Mouse (Mus musculus) intestine, embryonic 14.5 days (tissue): ENCODE measurements at regions not wholly inside any gene's neighbourhood (a gene's known extent, or its start where the extent isn't known, plus 50 kb on each side); places are given as distances from the start of the nearest gene placed in this dataset.

Experiments used
- ATAC-seq: fragments of 200-750 bp; cut with Nextera tagmentation; replicated peaks from 2 replicates; pipeline ENCODE4 v1.8.0; 2017; ENCODE audit warnings: low read depth, moderate number of reproducible peaks, moderate TSS enrichment, moderate library complexity; ENCODE audit not compliant: low FRiP score, low TSS enrichment
- DNase-seq: peaks from one replicate; pipeline ENCODE4 v3.0.0-alpha.2; 2018; ENCODE audit warnings: low spot score
- H3K27ac ChIP-seq: fragments of 300-500 bp; sonication (generic); 2 replicates; pipeline ENCODE4 v1.5.1; 2014; ENCODE audit warnings: low read depth, mild to moderate bottlenecking, control low read depth
- H3K27me3 ChIP-seq: fragments of 300-500 bp; sonication (generic); replicated peaks from 2 replicates; pipeline ENCODE4 v1.6.1; 2014; ENCODE audit warnings: low read length, control low read depth; ENCODE audit not compliant: control insufficient read depth, insufficient read depth
- H3K36me3 ChIP-seq: fragments of 300-500 bp; sonication (generic); 2 replicates; pipeline ENCODE4 v1.6.1; 2014; ENCODE audit warnings: low read length, control low read depth; ENCODE audit not compliant: control insufficient read depth, insufficient read depth
- H3K4me1 ChIP-seq: fragments of 300-500 bp; sonication (generic); replicated peaks from 2 replicates; pipeline ENCODE4 v1.6.1; 2014; ENCODE audit warnings: low read length, control low read depth, mixed read lengths; ENCODE audit not compliant: control insufficient read depth, insufficient read depth
- H3K4me2 ChIP-seq: fragments of 300-500 bp; sonication (generic); 2 replicates; pipeline ENCODE4 v1.6.1; 2014; ENCODE audit warnings: low read length
- H3K4me3 ChIP-seq: fragments of 300-500 bp; sonication (generic); 2 replicates; pipeline ENCODE4 v1.5.1; 2014; ENCODE audit warnings: low read depth, low read length, control low read depth, mixed read lengths
- H3K9ac ChIP-seq: fragments of 300-500 bp; sonication (generic); 2 replicates; pipeline ENCODE4 v1.6.1; 2014; ENCODE audit warnings: mild to moderate bottlenecking, low read length
- H3K9me3 ChIP-seq: fragments of 300-500 bp; sonication (generic); 2 replicates; pipeline ENCODE4 v1.6.1; 2016; ENCODE audit warnings: low read length, control low read depth; ENCODE audit not compliant: control insufficient read depth
- WGBS: fragments of 180-500 bp; shearing (Covaris S2); extraction: QIAGEN DNeasy Blood & Tissue Kit; methylation state at CpG from one replicate; pipeline ENCODE4 v1.1.7; 2014; 5-methylcytosine and 5-hydroxymethylcytosine counted together

DNA sequence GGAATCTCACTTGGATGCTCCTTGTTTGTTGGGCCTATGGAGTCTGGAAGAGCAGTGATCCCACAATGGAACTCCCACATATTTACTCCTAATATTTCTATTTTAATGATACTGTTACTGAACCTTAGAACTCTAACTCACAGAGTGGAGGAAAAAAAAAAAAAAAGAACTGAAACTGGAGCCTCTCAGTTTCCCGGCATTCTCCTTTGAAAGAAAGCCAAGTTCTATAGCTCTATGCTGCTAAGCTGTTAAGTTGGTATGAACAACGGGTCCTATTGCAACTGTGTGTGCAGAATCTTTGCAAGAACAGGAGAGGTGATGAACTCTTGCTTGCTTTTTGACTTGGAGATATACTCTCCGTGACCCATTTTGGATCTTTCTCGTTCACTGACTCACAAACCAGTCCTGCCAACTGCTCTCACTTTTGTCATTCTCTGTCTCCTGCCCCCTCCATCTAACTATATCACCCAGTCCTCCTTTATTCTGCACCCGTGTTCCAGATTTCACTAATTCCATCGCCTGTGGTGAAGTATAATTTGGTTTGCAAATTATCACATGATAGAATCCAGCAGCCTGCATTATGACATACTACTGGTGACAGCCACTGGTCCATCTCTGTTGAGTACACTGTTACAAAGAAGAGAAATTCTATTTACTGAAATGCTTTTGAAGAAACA lies 92.6 kb upstream of the Ctsc start:
- Histone ChIP-seq H3K9ac (no peak overlapping the region), H3K4me3 (no peak overlapping the region), H3K27ac (no peak overlapping the region), H3K36me3 (no peaks in the 10 kb centered on the region), H3K4me1 (no peaks in the 10 kb centered on the region), H3K9me3 (no peaks in the 10 kb centered on the region), H3K27me3 (no peaks in the 10 kb centered on the region), H3K4me2 (no peak overlapping the region)
- WGBS = 77% methylated on average over 6 of the region's 6 CpGs
- ATAC-seq (no peak), DNase-seq (no peak)

DNA sequence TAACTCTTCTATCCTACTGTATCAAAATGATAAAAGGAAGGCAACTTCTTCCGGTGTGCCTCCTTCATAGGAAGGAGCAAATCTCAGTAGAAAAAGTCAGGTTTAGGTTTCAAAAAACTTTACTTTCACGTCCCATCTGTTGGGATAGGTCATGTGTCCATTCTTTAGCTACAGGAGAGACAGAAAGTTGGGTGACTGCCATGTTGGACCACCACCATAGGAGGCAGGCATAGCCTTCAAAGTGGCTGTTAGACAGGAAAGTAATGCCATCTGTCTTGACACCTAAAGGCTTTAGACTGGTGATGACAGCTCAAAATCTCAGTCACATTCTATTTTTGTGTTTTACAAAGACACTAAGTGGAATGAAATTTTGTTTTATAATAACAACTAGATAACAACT lies 90.3 kb upstream of the Ctsc start:
- H3K9ac ChIP-seq = no peak overlapping the region
- DNase-seq = no peak
- H3K9me3 ChIP-seq = no peaks in the 10 kb centered on the region
- no peak overlapping the region for H3K4me2 ChIP-seq
- 86% methylated on average over 2 of the region's 2 CpGs for WGBS
- H3K4me3 ChIP-seq = no peak overlapping the region
- no peak for ATAC-seq
- no peak overlapping the region for H3K27ac ChIP-seq
- no peaks in the 10 kb centered on the region for H3K27me3 ChIP-seq
- no peaks in the 10 kb centered on the region for H3K36me3 ChIP-seq
- no peaks in the 10 kb centered on the region for H3K4me1 ChIP-seq

DNA sequence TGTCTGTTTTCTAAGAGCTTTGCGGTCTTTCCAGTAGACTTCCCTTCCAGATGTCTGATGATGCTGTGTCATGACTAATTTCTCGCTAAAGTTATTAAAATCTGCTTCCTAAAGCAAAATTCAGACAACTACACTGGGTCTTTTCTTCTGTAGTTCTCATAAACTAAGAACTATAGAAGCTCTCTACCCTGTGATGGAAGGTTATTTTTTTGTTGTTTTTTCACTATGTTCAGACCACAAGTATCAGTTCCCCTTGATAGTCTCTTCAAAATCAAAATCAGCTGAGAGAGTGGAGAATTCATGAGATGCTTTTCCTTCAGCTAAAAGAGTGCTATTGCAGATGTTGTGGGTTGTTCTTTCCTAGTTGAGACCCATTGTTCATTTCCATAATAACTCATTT lies 85.1 kb upstream of the Ctsc start:
- ATAC-seq = no peak
- Histone ChIP-seq H3K9ac (no peak overlapping the region), H3K27ac (no peak overlapping the region), H3K36me3 (no peaks in the 10 kb centered on the region), H3K4me3 (no peak overlapping the region), H3K9me3 (no peaks in the 10 kb centered on the region), H3K27me3 (no peaks in the 10 kb centered on the region), H3K4me1 (no peaks in the 10 kb centered on the region), H3K4me2 (no peak overlapping the region)
- DNase-seq = no peak
- WGBS = 78% methylated on average over 2 of the region's 2 CpGs

DNA sequence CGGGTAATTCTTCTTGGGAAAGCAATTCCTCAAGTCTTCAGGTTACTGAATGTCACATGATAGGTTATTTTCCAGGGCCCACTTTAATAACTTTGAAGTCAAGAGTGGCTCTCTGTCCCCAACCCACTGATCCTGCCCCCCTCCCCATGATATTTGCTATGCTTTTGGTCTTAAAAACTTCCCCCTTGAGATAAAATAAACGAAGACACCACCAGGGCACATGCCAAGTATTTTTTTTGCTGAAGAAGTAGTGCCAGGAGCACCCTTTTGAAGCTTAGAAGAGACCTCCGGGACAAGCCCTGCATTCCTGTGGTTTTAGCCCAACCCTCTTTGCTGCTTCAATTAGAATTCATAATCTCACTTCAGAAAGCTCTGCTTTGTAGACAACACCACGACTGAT lies 78.8 kb upstream of the Ctsc start:
- Histone ChIP-seq H3K27ac (no peak overlapping the region), H3K36me3 (no peaks in the 10 kb centered on the region), H3K4me1 (no peaks in the 10 kb centered on the region), H3K9me3 (no peaks in the 10 kb centered on the region), H3K4me2 (no peak overlapping the region), H3K4me3 (no peak overlapping the region), H3K9ac (no peak overlapping the region), H3K27me3 (no peaks in the 10 kb centered on the region)
- 58% methylated on average over 4 of the region's 4 CpGs for WGBS
- ATAC-seq = no peak
- DNase-seq = no peak

DNA sequence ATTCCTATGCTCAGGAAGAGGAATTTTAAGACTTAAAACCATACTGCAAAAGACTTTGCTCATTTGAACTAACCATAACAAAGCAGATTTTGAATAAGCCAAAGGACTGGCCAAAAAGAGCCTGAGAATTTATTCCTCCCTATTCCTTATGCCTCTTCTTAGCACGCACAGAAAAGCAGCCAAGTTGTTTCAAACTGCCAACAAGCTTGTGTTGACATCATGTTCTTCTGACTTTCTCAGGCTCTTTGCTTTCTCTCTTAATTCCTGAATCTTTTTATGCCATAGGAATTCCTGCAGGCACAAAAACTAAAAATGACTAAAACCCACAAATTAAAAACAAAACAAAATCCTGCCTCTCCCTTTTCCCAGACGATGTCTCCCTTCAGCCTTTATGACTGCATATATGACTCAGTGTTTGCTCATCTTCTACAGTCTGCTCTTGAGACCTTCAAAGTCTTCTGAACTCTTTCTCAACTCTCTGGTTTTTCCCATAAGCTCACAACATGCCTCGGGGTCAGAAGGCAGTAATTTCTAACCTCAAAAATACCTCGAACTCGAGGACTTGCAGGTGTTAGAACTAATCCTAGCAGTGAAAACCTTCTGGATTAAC lies 77.9 kb upstream of the Ctsc start:
- Histone ChIP-seq H3K27me3 (no peaks in the 10 kb centered on the region), H3K9me3 (no peaks in the 10 kb centered on the region), H3K36me3 (no peaks in the 10 kb centered on the region), H3K4me1 (no peaks in the 10 kb centered on the region), H3K4me3 (no peak overlapping the region), H3K4me2 (no peak overlapping the region), H3K27ac (no peak overlapping the region), H3K9ac (no peak overlapping the region)
- 76% methylated on average over 5 of the region's 5 CpGs for WGBS
- DNase-seq (no peak), ATAC-seq (no peak)

DNA sequence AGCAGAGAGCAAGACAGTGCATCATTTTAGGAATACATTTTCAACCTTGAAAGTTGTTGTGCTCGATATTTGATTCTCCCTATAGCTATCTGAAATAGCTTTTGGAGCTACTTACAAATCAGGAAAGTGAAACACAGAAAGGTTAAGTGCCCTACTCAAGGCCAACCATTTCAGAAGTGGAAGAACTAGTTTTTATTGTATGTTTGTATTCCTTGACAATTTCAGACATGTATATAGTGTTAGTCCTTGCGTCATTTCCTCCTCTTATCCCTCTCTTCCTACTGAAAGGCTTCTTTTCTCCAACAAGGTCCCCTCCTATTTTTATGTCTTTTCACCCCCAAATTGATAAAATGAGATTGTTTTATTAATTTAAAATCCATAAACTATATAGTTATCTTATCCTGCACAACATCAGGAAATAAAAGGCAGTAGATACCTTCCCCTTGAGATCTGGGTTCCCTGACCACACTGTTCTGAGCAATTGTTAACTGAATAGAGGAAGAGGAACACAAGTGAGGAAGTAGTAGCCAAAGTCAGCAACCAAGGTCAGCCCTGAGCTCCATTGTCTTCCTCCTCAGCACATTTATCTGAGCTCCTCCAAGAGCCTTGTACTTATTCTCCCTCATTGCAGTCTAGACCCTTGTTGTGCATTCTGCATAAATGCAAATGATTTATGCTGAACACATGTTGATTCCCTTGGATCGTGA lies 76.1 kb upstream of the Ctsc start:
- Histone ChIP-seq H3K27ac (no peak overlapping the region), H3K9me3 (no peaks in the 10 kb centered on the region), H3K9ac (no peak overlapping the region), H3K4me1 (no peaks in the 10 kb centered on the region), H3K4me3 (no peak overlapping the region), H3K4me2 (no peak overlapping the region), H3K36me3 (no peaks in the 10 kb centered on the region), H3K27me3 (no peaks in the 10 kb centered on the region)
- ATAC-seq = no peak
- 76% methylated on average over 3 of the region's 3 CpGs for WGBS
- DNase-seq = no peak

DNA sequence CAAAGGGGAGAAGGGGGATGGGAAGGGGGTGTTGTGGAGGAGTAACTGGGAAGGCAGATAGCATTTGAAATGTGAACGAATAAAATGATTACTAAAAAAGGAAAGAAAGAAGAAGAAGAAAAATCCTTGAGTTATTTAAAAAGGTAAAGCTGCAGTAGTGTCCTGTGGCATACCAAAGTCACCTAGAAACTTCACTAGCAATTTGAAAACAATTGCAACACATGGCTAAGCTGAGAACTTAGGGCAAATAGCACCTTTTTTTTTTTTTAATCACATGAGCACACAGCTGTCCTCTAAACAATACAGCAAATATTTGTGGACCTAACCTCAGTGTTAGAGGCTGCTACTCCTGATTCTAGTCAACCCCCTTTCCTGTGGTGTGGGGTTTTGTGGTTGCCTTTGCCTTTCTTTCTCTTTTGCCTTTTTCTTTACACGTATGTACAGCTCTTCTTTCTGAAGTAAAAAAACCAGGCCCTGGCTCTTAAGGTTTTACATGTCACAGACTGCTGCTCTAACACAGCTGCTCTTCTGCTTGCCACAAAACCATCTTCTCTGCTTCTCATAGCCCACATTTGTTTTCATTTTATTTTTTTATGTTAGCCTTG lies 71.6 kb upstream of the Ctsc start:
- ATAC-seq = no peak
- H3K27ac ChIP-seq = no peak overlapping the region
- no peak for DNase-seq
- H3K9ac ChIP-seq = no peak overlapping the region
- no peaks in the 10 kb centered on the region for H3K4me1 ChIP-seq
- 51% methylated on average over 2 of the region's 2 CpGs for WGBS
- no peaks in the 10 kb centered on the region for H3K36me3 ChIP-seq
- H3K9me3 ChIP-seq = no peaks in the 10 kb centered on the region
- no peak overlapping the region for H3K4me2 ChIP-seq
- H3K4me3 ChIP-seq = no peak overlapping the region
- no peaks in the 10 kb centered on the region for H3K27me3 ChIP-seq

DNA sequence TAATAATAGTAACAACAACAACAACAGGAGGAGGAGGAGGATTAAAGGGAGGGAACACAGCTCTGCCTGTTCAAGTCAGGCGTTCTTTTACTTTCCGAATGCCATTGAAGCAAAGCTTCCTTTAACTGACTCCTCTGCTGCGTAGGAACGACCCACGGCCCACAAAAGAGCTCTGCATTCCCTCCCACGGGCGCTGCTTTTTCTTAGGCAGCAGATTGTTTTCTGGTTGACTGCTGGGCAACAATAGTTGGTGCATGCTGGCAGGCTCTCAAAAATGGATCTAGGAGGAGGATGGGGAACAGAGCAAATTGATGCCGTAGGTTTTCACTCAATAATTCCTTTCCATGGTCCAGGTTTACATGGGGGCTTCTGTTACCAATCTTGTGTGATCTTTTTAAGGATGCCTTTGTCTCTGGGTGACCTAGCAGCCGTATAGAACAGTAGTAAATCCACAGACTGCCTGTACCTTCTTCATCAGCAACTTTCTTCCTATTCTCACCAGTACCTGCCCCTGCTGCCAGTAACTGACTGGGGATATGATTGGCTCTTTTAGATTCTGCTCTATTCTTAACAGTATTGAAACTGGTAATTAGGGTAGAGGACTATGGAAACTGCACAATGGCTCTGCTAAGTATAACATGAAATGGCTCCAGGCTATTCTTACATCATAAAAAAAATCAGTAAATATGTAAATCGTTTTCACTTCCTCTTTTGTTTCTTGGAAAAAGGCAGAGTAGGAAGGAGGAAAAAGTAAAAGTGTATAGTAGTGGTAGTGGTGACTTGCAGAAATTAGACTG lies 70.8 kb upstream of the Ctsc start:
- Histone ChIP-seq H3K4me2 (no peak overlapping the region), H3K27me3 (no peaks in the 10 kb centered on the region), H3K4me3 (no peak overlapping the region), H3K9me3 (no peaks in the 10 kb centered on the region), H3K4me1 (no peaks in the 10 kb centered on the region), H3K36me3 (no peaks in the 10 kb centered on the region), H3K9ac (no peak overlapping the region), H3K27ac (no peak overlapping the region)
- WGBS = 63% methylated on average over 10 of the region's 10 CpGs
- ATAC-seq = no peak
- no peak for DNase-seq
